In the genomic region with DNA sequence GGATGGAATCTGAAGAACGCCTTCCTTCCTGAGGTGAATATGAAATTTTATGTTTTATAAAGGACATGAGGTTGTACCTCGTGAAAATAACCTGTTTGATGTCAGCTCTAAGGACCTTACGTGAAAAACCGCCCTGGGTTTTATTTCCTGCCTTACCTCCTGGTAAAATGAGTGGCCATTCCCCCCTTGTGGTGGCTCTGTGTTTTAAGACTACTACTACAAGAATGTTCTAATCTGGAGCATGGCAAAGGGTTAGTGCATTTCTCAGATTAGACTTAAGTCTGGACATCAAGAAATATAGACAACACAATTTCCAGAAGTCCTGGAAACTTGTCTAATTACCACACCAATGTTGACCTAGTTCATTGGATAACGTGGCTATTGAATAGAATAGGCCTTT, we compare ENCODE assay signal across 16 mouse cellular contexts. TPM values are rescaled to one million over a fixed set of nuclear protein-coding genes. Genes with fewer than 3 reads are reported as not detected.
"Had no signal": no experiment of that assay in that cellular context is flagged by ENCODE, and none has a peak within 500 bp of the region (broad histone marks: within the 10 kb centered on the region; RNA-seq: fewer than 3 reads in every experiment).

No protein-coding gene starts in this region.

- ATAC-seq: midbrain, embryonic 16.5 days had no signal

- H3K27me3 ChIP-seq: liver, embryonic 15.5 days; lung, embryonic 15.5 days; stomach, embryonic 15.5 days had no signal

- H3K4me2 ChIP-seq: liver, embryonic 11.5 days; liver, embryonic 15.5 days; lung, embryonic 15.5 days; stomach, embryonic 15.5 days had no signal

- H3K27ac ChIP-seq: limb, embryonic 10.5 days; liver, embryonic 15.5 days; lung, embryonic 15.5 days; stomach, embryonic 15.5 days had no signal

- H3K9ac ChIP-seq: liver, embryonic 15.5 days; lung, embryonic 15.5 days; stomach, embryonic 15.5 days had no signal

- H3K4me3 ChIP-seq: limb, embryonic 10.5 days; liver, embryonic 15.5 days; lung, embryonic 15.5 days; stomach, embryonic 15.5 days had no signal

- H3K4me1 ChIP-seq: limb, embryonic 10.5 days; liver, embryonic 15.5 days; lung, embryonic 15.5 days; stomach, embryonic 15.5 days had no signal

- H3K36me3 ChIP-seq: limb, embryonic 10.5 days; liver, embryonic 15.5 days; lung, embryonic 15.5 days; stomach, embryonic 15.5 days had no signal

- DNase-seq: kidney, adult 18-20 months; kidney, postnatal 25 days; layer of hippocampus, adult 9-11 months; right cerebral cortex, postnatal 14 days; thymus, adult 18-20 months; thymus, postnatal 14 days had no signal

- H3K9me3 ChIP-seq: limb, embryonic 10.5 days; liver, embryonic 15.5 days; lung, embryonic 15.5 days; stomach, embryonic 15.5 days had no signal

RNA-seq across cellular contexts. Expression of a gene that starts 50.7 kb away (rescaled TPM):
- total RNA-seq: left cerebral cortex, postnatal 10 days; megakaryocyte progenitor cell, adult 5-6 weeks had no signal
- polyA plus RNA-seq: limb, embryonic 10.5 days; liver, embryonic 11.5 days; liver, embryonic 15.5 days; lung, embryonic 15.5 days; midbrain, embryonic 16.5 days; neural tube, embryonic 14.5 days; spleen, adult 2 months; stomach, embryonic 15.5 days had no signal
